Mouse (Mus musculus): ENCODE measurements around the gene Ift22. TPM values are rescaled to one million over a fixed set of nuclear protein-coding genes. Genes with fewer than 3 reads are reported as not detected.

The Ift22 gene
- polyA plus RNA-seq, 1 experiment from 2014 or later, result 142 TPM

DNA sequence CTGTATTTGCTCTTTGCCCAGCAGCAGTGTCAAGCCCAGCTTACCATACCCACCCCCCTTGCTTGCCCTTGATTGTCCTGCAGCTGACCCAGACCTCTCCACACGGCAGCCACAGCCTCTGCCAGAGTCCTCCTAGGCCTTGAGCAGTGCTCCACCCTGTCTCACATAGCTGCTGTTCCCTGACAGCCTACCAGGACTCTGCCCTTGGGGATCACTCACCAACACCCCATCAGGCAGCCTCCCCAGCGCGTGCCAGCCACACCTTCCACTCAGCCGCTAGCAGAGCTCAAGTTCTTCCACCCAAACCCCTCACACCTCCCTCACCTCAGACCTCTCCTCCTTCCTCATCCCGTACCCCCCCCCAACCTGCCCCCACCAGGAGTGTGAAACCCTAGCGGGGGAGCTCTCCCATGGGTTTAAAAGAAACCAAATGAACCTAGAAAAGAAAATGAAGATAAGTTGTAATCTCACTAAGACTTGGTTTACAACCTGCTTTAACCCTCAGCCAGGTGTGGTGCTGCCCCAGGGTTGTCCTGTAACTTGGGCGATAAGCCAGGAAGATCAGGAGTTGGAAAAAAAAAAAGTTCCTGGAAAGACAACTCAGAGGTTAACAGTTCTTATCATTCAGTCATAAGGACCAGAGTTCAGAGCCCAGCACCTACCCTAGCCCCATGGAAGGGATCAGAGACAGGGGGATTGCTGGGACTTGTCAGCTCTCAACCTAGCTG lies 16.0 kb downstream of the Ift22 start:
- 76% methylated on average over 7 of the region's 7 CpGs for WGBS
- H3K4me1 ChIP-seq (ENCODE audit: control insufficient read depth, insufficient read depth, low read depth, low read length), result no peaks in the 10 kb centered on the region
- no peaks in the 10 kb centered on the region; the same call in 1 of the 2 replicates for H3K36me3 ChIP-seq (ENCODE audit: control insufficient read depth, insufficient read depth, low read length)
- no peak overlapping the region for H3K27ac ChIP-seq (ENCODE audit: low read depth, low read length)
- H3K4me2 ChIP-seq (ENCODE audit: low read length), result no peak overlapping the region
- no peaks in the 10 kb centered on the region for H3K9me3 ChIP-seq (ENCODE audit: control insufficient read depth, low read length)
- H3K4me3 ChIP-seq (ENCODE audit: low read length), result no peak overlapping the region
- no peak for ATAC-seq
- no peak overlapping the region for H3K9ac ChIP-seq (ENCODE audit: low read depth, low read length)
- H3K27me3 ChIP-seq (replicated peaks; ENCODE audit: control insufficient read depth, insufficient read depth, low read length), result no peaks in the 10 kb centered on the region

DNA sequence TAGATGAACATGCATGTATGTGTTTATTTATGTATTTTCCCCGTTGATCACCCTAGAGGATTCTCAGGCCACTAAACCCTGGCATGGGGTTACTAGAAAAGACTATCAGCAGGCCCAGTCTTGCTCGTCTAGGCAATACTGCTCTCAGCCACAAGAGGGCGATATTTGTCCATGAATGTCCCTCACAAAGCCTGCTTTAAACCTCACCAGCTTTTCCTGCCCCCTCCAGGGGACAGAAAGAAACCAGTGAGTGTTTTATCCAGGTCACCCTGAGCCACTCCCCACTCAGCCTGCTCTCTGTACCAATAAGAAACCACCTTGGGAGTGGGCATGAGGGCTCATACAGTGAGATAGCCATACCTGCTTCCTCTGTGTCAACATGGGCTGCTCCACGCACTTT lies 21.1 kb downstream of the Ift22 start:
- H3K27me3 ChIP-seq (replicated peaks; ENCODE audit: control insufficient read depth, insufficient read depth, low read length), result no peaks in the 10 kb centered on the region
- H3K9ac ChIP-seq (ENCODE audit: low read depth, low read length), result peak overlapping the region; percentile 43
- no peaks in the 10 kb centered on the region for H3K9me3 ChIP-seq (ENCODE audit: control insufficient read depth, low read length)
- peak; percentile 83 for ATAC-seq
- no peaks in the 10 kb centered on the region; the same call in 1 of the 2 replicates for H3K36me3 ChIP-seq (ENCODE audit: control insufficient read depth, insufficient read depth, low read length)
- 23% methylated on average over 4 of the region's 4 CpGs for WGBS
- no peak overlapping the region for H3K4me2 ChIP-seq (ENCODE audit: low read length)
- H3K27ac ChIP-seq (ENCODE audit: low read depth, low read length), result no peak overlapping the region
- peaks cover 2% of the 10 kb centered on the region; the same call in 1 of the 2 replicates for H3K4me1 ChIP-seq (ENCODE audit: control insufficient read depth, insufficient read depth, low read depth, low read length)
- H3K4me3 ChIP-seq (ENCODE audit: low read length), result no peak overlapping the region

- no peak overlapping the region for H3K4me3 ChIP-seq (ENCODE audit: low read length)
- no peaks in the 10 kb centered on the region; the same call in 1 of the 2 replicates for H3K36me3 ChIP-seq (ENCODE audit: control insufficient read depth, insufficient read depth, low read length)
- H3K9me3 ChIP-seq (ENCODE audit: control insufficient read depth, low read length), result no peaks in the 10 kb centered on the region
- H3K27ac ChIP-seq (ENCODE audit: low read depth, low read length), result no peak overlapping the region
- 75% methylated on average over 14 of the region's 14 CpGs for WGBS
- ATAC-seq, result no peak
- H3K4me1 ChIP-seq (ENCODE audit: control insufficient read depth, insufficient read depth, low read depth, low read length), result peaks cover 2% of the 10 kb centered on the region; the same call in 1 of the 2 replicates
- no peak overlapping the region for H3K9ac ChIP-seq (ENCODE audit: low read depth, low read length)
- H3K4me2 ChIP-seq (ENCODE audit: low read length), result no peak overlapping the region
- no peaks in the 10 kb centered on the region for H3K27me3 ChIP-seq (replicated peaks; ENCODE audit: control insufficient read depth, insufficient read depth, low read length)
These were observed 23.9 kb downstream of the Ift22 start for GRCm38 (mm10) chr5:136931896-136932295.

DNA sequence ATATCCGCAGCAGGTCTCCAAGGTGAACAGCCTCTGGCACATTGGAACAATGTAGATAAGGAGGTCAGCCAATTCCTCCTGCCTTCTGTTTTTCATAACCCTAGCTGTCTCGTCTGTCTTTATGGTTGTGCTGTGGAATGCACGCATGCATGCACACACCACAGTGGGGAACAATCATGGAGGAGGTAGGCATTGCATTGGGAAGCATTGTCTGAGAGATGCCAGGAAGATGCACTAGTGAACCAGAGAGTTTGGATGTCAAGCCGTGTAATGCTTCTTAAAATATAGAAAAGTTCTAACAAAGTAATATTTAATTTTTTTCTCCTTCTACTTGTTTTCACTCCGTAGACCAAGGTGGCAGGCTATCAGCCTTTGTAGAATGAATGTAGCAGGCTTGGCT lies 25.0 kb downstream of the Ift22 start:
- H3K9me3 ChIP-seq (ENCODE audit: control insufficient read depth, low read length), result no peaks in the 10 kb centered on the region
- WGBS, result 75% methylated on average over 5 of the region's 5 CpGs
- H3K27ac ChIP-seq (ENCODE audit: low read depth, low read length), result no peak overlapping the region
- no peaks in the 10 kb centered on the region for H3K36me3 ChIP-seq (ENCODE audit: control insufficient read depth, insufficient read depth, low read length)
- no peaks in the 10 kb centered on the region for H3K27me3 ChIP-seq (replicated peaks; ENCODE audit: control insufficient read depth, insufficient read depth, low read length)
- H3K4me3 ChIP-seq (ENCODE audit: low read length), result no peak overlapping the region
- no peak overlapping the region for H3K9ac ChIP-seq (ENCODE audit: low read depth, low read length)
- H3K4me1 ChIP-seq (ENCODE audit: control insufficient read depth, insufficient read depth, low read depth, low read length), result peaks cover 2% of the 10 kb centered on the region; the same call in 1 of the 2 replicates
- no peak for ATAC-seq
- H3K4me2 ChIP-seq (ENCODE audit: low read length), result no peak overlapping the region

DNA sequence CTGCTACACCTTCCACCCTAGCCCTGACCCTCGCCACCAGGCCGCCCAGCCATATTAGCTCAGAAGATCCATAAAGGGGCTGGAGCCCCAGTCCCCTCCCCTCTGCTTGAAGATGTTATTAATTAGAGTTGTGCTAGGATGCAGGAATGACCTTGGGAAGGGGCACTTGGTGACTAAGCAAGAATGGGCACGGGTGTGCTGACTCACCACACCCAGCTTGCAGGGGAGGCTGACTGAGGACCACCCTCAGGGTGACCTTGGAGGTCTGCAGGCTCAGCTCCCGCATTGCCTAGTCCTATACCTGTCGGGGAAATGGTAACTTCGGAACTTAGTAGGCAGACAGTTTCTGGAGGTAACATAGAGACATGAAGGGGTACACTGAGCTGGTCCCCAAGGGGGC lies 26.0 kb downstream of the Ift22 start:
- 95% methylated on average over 6 of the region's 6 CpGs for WGBS
- Histone ChIP-seq H3K4me3 (ENCODE audit: low read length) (no peak overlapping the region), H3K9me3 (ENCODE audit: control insufficient read depth, low read length) (no peaks in the 10 kb centered on the region), H3K4me1 (ENCODE audit: control insufficient read depth, insufficient read depth, low read depth, low read length) (peaks cover 2% of the 10 kb centered on the region; the same call in 1 of the 2 replicates), H3K9ac (ENCODE audit: low read depth, low read length) (no peak overlapping the region), H3K27ac (ENCODE audit: low read depth, low read length) (no peak overlapping the region), H3K27me3 (replicated peaks; ENCODE audit: control insufficient read depth, insufficient read depth, low read length) (no peaks in the 10 kb centered on the region), H3K36me3 (ENCODE audit: control insufficient read depth, insufficient read depth, low read length) (no peaks in the 10 kb centered on the region), H3K4me2 (ENCODE audit: low read length) (no peak overlapping the region)
- ATAC-seq, result no peak

DNA sequence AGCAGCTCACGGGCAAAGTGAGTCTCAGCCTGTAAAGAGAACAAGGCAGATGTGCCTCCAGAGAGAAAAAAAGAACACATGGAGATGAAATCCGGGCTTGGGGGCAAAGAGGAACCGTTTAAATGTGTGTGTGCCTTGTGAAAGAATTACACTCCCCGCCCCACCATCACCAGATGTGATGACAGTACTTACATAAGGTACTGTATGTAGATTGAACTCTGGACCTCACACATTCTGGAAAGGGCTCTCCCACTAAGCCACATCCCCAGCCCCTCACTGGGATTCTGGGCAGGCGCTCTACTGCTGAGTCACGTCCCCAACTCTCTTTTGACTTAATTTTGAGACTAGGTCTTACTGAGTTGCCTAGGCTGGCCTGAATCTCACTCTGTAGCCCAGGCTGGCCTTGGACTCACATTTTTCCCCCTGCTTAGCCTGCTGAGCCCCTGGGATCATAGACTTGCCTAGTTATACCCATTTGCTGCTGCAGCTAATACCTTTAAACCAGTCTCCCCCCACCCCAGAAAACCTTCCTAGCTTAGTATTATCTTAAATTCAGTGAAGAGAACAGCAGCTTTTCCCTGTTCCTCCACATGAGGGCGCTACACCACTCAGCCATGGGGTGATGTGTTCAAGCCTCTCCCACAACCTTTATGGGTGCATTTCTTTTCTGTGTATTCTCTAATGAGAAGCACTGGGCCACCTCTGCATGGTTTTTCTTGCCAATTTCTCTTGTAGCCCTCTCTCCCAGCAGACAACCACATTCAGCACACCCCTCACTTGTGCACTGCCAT lies 28.1 kb downstream of the Ift22 start:
- Histone ChIP-seq H3K9me3 (ENCODE audit: control insufficient read depth, low read length) (no peaks in the 10 kb centered on the region), H3K4me1 (ENCODE audit: control insufficient read depth, insufficient read depth, low read depth, low read length) (no peaks in the 10 kb centered on the region), H3K27ac (ENCODE audit: low read depth, low read length) (no peak overlapping the region), H3K36me3 (ENCODE audit: control insufficient read depth, insufficient read depth, low read length) (no peaks in the 10 kb centered on the region), H3K4me2 (ENCODE audit: low read length) (no peak overlapping the region), H3K9ac (ENCODE audit: low read depth, low read length) (no peak overlapping the region), H3K27me3 (replicated peaks; ENCODE audit: control insufficient read depth, insufficient read depth, low read length) (no peaks in the 10 kb centered on the region), H3K4me3 (ENCODE audit: low read length) (no peak overlapping the region)
- no peak for ATAC-seq
- WGBS, result 69% methylated on average over 7 of the region's 7 CpGs

DNA sequence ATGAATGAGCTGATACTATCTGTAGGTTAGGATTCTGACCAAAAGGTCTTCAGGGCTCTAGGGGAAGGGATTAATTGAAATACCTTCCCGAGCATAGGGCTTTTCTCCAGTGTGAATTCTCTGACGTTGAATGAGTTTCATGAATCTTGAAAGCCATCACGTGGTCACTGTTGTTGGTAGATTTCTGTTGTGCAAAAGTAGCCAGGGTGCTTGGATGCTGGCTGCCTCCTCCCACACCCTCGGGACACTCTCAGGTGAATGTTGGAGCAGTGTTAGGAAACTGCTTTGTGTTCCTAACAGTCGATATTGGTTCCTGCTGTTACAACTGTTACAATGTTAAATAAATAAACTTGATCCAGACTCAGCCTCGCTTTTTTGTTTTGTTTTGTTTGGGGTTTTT lies 28.8 kb downstream of the Ift22 start:
- Histone ChIP-seq H3K27me3 (replicated peaks; ENCODE audit: control insufficient read depth, insufficient read depth, low read length) (no peaks in the 10 kb centered on the region), H3K9ac (ENCODE audit: low read depth, low read length) (no peak overlapping the region), H3K27ac (ENCODE audit: low read depth, low read length) (no peak overlapping the region), H3K4me2 (ENCODE audit: low read length) (no peak overlapping the region), H3K9me3 (ENCODE audit: control insufficient read depth, low read length) (no peaks in the 10 kb centered on the region), H3K4me3 (ENCODE audit: low read length) (no peak overlapping the region), H3K36me3 (ENCODE audit: control insufficient read depth, insufficient read depth, low read length) (no peaks in the 10 kb centered on the region), H3K4me1 (ENCODE audit: control insufficient read depth, insufficient read depth, low read depth, low read length) (no peaks in the 10 kb centered on the region)
- no peak for ATAC-seq
- 89% methylated on average over 6 of the region's 6 CpGs for WGBS

DNA sequence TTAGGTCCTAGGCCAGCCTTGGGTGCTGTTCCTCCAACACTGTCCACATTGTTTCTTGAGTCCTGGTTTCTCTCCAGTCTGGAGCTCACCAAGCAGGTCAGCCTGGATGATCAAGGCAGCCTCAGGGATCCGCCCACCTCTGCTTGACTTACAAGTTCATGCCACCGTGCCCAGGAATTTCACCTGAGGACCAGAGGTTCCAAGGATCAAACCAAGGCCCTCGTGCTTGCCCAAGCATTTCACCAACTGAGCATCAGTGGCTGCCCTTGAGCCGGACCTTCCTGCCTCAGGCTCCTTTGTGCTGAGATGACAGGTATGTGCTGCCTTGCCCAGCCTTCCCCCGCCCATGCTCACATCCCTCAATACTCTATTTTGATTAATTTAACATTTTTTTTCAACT lies 29.7 kb downstream of the Ift22 start:
- Histone ChIP-seq H3K27ac (ENCODE audit: low read depth, low read length) (no peak overlapping the region), H3K4me1 (ENCODE audit: control insufficient read depth, insufficient read depth, low read depth, low read length) (no peaks in the 10 kb centered on the region)
- 91% methylated on average over 5 of the region's 5 CpGs for WGBS

DNA sequence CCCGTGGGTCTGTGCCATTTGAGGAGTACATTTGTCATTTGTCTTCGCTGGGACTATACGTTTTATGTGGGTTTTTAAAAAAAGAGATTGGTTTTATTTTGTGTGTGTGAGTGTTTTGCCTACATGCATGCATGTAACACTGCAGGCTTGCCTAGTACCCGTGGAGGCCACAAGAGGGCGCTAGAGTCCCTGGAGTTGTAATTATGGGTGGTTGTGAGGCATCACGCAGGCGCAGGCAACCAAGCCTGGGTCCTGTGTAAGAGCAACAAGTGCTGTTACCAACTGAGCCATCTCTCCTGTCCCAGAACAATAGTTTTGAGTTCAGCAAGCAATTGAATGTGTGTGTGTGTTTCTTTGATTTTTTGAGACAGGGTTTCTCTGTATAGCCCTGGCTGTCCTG lies 31.3 kb downstream of the Ift22 start:
- no peak overlapping the region for H3K27ac ChIP-seq (ENCODE audit: low read depth, low read length)
- H3K4me3 ChIP-seq (ENCODE audit: low read length), result no peak overlapping the region
- H3K9me3 ChIP-seq (ENCODE audit: control insufficient read depth, low read length), result no peaks in the 10 kb centered on the region
- no peaks in the 10 kb centered on the region for H3K4me1 ChIP-seq (ENCODE audit: control insufficient read depth, insufficient read depth, low read depth, low read length)
- no peaks in the 10 kb centered on the region for H3K27me3 ChIP-seq (replicated peaks; ENCODE audit: control insufficient read depth, insufficient read depth, low read length)
- no peaks in the 10 kb centered on the region for H3K36me3 ChIP-seq (ENCODE audit: control insufficient read depth, insufficient read depth, low read length)
- H3K4me2 ChIP-seq (ENCODE audit: low read length), result no peak overlapping the region
- 69% methylated on average over 7 of the region's 7 CpGs for WGBS
- no peak for ATAC-seq
- H3K9ac ChIP-seq (ENCODE audit: low read depth, low read length), result no peak overlapping the region

More for the DNA sequence above, 29.7 kb downstream of the Ift22 start:
- Histone ChIP-seq H3K4me2 (ENCODE audit: low read length) (no peak overlapping the region), H3K9me3 (ENCODE audit: control insufficient read depth, low read length) (no peaks in the 10 kb centered on the region), H3K27me3 (replicated peaks; ENCODE audit: control insufficient read depth, insufficient read depth, low read length) (no peaks in the 10 kb centered on the region), H3K36me3 (ENCODE audit: control insufficient read depth, insufficient read depth, low read length) (no peaks in the 10 kb centered on the region), H3K9ac (ENCODE audit: low read depth, low read length) (no peak overlapping the region), H3K4me3 (ENCODE audit: low read length) (no peak overlapping the region)
- no peak for ATAC-seq

Data from hindbrain, embryonic 16.5 days (tissue).